Mouse (Mus musculus) kidney, adult 2 months (tissue): ENCODE measurements around the gene Gm19684.
"Not testable (repeated sequence)": the region's sequence is repeated elsewhere in the genome, so short reads cannot be mapped to it uniquely, and the experiment has no call there.

ENCODE experiments used
- CTCF ChIP-seq: fragments of 200-500 bp; conservative IDR thresholded peaks from 2 replicates; pipeline ENCODE4 v1.5.1; 2011; ENCODE audit warnings: low read depth, mild to moderate bottlenecking, control low read depth, low read length, moderate library complexity, mixed read lengths; ENCODE audit not compliant: insufficient read depth, insufficient read length
- POLR2A ChIP-seq: fragments of 200-500 bp; IDR thresholded peaks from one replicate; pipeline ENCODE4 v1.6.1; 2011; ENCODE audit warnings: low read depth, low read length, control low read depth

DNA sequence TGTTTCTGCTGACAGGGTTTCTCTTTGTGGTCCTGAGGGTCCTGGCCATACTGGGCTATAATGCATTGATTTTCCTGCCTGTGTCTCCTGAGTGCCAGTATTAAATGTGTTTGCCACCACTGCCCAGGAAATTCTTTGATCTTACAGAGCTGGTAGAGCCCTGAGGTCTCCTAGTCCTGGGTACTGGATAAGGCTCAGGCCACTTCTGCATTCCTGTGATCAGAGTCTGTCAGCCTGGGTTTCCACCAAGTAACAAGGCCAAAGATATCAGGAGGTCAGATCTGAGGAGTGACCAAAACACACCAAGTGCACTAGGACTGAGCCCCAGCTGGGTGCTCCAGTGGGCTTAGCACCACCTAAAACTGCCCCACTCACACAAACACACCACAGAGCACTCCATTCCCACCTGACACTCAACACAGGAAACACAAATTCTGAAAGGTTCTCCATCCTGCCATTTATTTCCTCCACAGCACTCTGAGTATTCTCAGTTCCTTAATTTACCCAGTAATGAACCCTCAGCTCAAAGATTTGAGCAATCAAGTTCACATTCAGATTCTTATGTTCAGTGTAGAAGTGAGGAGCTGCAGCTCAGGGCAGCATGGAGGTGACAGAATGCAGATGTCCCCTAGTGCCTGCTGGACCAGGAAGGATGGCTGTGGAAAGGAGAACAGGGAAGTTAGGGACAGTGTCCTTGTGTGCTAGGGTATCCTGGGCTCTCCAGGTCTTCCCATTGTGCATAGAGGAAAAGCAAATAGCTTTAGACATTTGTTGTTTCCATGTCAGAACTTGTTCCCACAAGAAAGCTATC, 14.1 kb downstream of the Gm19684 start:
- not testable (repeated sequence) for TF ChIP-seq CTCF, POLR2A
